Mouse (Mus musculus): ENCODE results near the gene Pde8a. TPM values are rescaled to one million over a fixed set of nuclear protein-coding genes. Genes with fewer than 3 reads are reported as not detected.
A peak's percentile ranks its signal among the peaks of the same experiment; 100 is the strongest.

Pde8a gene
- polyA plus RNA-seq, 1 experiment from 2014 or later, result 1.5 TPM

DNA sequence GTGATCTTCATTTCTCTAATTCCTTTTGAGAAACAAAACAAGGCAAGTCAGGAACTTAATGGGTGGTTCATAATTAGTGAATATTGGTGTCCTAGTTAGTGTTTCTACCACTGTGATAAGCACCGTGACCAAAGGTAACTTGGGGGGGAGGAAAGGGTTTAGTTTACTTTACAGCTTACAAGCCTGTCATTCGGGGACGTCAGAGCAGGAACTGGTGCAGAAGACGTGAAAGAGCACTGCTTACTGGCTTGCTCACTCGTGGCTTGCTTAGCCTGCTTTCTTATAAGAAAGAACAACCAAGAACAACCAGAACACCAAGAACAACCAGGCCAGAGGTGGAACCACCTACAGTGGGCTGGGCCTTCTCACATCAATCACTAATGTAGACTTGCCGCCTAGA is 65.6 kb downstream of the Pde8a start:
- DNase-seq (ENCODE audit: low spot score) (no peak), ATAC-seq (no peak)
- 88% methylated on average over 6 of the region's 6 CpGs for WGBS
- Histone ChIP-seq H3K27ac (ENCODE audit: low read depth, low read length) (no peak overlapping the region), H3K4me2 (ENCODE audit: low read length) (no peak overlapping the region), H3K9me3 (replicated peaks; ENCODE audit: control insufficient read depth, low read length) (no peaks in the 10 kb centered on the region), H3K4me3 (ENCODE audit: low read depth, low read length) (no peak overlapping the region), H3K9ac (ENCODE audit: low read length) (no peak overlapping the region), H3K27me3 (replicated peaks; ENCODE audit: control insufficient read depth, insufficient read depth, low read length) (no peaks in the 10 kb centered on the region), H3K36me3 (ENCODE audit: control insufficient read depth, insufficient read depth, low read length) (no peaks in the 10 kb centered on the region), H3K4me1 (ENCODE audit: control insufficient read depth, insufficient read depth, low read length) (no peaks in the 10 kb centered on the region)

DNA sequence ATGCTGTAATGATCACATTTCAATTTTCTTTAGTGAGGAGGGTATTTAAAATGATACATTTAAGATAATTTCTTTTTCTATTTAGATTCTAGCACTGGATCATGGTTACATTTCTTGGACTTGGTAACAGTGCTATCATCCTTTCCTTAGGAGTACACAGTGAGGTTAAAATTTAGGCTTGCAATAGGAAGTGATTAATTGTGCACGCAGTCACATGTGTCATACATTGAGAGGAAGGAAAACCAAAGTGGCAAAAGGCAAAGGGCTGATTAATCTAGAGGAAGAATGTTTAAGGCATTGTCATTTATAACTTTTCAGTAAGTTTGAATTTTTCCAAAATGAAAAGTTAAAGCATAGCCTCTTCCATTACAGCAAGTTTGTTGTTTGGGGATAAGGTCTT is 67.8 kb downstream of the Pde8a start:
- WGBS, result 96% methylated on average over 1 of the region's 1 CpGs
- no peak overlapping the region for H3K27ac ChIP-seq (ENCODE audit: low read depth, low read length)
- DNase-seq (ENCODE audit: low spot score) (no peak), ATAC-seq (no peak)
- H3K9ac ChIP-seq (ENCODE audit: low read length), result no peak overlapping the region
- H3K27me3 ChIP-seq (replicated peaks; ENCODE audit: control insufficient read depth, insufficient read depth, low read length), result no peaks in the 10 kb centered on the region
- H3K4me1 ChIP-seq (ENCODE audit: control insufficient read depth, insufficient read depth, low read length), result no peaks in the 10 kb centered on the region
- H3K4me2 ChIP-seq (ENCODE audit: low read length), result no peak overlapping the region
- H3K36me3 ChIP-seq (ENCODE audit: control insufficient read depth, insufficient read depth, low read length), result no peaks in the 10 kb centered on the region
- no peak overlapping the region for H3K4me3 ChIP-seq (ENCODE audit: low read depth, low read length)
- H3K9me3 ChIP-seq (replicated peaks; ENCODE audit: control insufficient read depth, low read length), result no peaks in the 10 kb centered on the region

DNA sequence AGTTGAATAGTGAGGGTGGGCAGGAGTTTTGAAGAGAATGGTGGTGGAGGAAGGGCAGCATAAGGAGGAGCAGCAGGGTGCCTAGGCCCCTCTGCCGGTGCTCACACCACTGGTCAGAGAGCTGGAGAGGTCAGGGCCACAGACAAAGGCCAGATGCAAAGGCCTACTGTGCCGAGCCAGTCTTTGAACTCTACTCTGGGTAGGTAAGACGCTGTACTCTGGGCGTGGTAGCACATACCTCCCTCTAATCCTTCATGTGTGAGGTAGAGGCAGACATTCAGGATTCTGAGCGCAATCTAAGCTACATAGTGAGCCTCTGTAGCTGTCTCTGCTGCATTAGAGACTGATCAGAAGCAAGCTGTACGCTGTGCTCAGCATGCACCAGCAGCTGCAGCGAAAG is 73.1 kb downstream of the Pde8a start:
- H3K4me3 ChIP-seq (ENCODE audit: low read depth, low read length), result no peak overlapping the region
- WGBS, result 37% methylated on average over 7 of the region's 7 CpGs

DNA sequence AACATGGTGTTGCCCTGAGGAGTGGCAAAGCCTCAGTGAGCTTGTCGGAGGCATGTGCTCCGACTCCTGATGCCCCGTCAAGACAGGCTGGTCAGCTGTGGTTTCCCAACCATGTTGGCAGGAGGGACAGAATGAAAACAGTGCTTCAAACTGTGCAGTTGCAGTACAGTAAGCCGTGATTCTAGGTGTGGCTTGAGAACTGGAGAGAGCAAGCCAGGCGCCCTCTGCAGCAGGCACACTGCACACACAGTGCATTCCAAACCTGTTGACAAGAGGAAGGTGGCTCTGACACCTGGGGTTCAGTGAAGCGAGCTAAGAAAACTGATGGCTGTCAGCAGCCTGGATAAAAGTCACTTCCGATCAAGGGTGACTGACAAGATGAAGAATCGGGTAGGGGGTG is 73.5 kb downstream of the Pde8a start:
- H3K9me3 ChIP-seq (replicated peaks; ENCODE audit: control insufficient read depth, low read length), result no peaks in the 10 kb centered on the region
- H3K4me3 ChIP-seq (ENCODE audit: low read depth, low read length), result no peak overlapping the region
- DNase-seq (ENCODE audit: low spot score) (no peak), ATAC-seq (no peak)
- H3K9ac ChIP-seq (ENCODE audit: low read length), result no peak overlapping the region
- H3K4me1 ChIP-seq (ENCODE audit: control insufficient read depth, insufficient read depth, low read length), result no peaks in the 10 kb centered on the region
- H3K36me3 ChIP-seq (ENCODE audit: control insufficient read depth, insufficient read depth, low read length), result no peaks in the 10 kb centered on the region
- no peak overlapping the region for H3K4me2 ChIP-seq (ENCODE audit: low read length)
- no peak overlapping the region for H3K27ac ChIP-seq (ENCODE audit: low read depth, low read length)
- 71% methylated on average over 8 of the region's 8 CpGs for WGBS
- H3K27me3 ChIP-seq (replicated peaks; ENCODE audit: control insufficient read depth, insufficient read depth, low read length), result no peaks in the 10 kb centered on the region

More for the DNA sequence above, 73.1 kb downstream of the Pde8a start:
- no peak for ATAC-seq
- Histone ChIP-seq H3K27me3 (replicated peaks; ENCODE audit: control insufficient read depth, insufficient read depth, low read length) (no peaks in the 10 kb centered on the region), H3K9me3 (replicated peaks; ENCODE audit: control insufficient read depth, low read length) (no peaks in the 10 kb centered on the region), H3K9ac (ENCODE audit: low read length) (no peak overlapping the region), H3K36me3 (ENCODE audit: control insufficient read depth, insufficient read depth, low read length) (no peaks in the 10 kb centered on the region), H3K4me1 (ENCODE audit: control insufficient read depth, insufficient read depth, low read length) (no peaks in the 10 kb centered on the region), H3K27ac (ENCODE audit: low read depth, low read length) (no peak overlapping the region), H3K4me2 (ENCODE audit: low read length) (no peak overlapping the region)
- DNase-seq (ENCODE audit: low spot score), result no peak

DNA sequence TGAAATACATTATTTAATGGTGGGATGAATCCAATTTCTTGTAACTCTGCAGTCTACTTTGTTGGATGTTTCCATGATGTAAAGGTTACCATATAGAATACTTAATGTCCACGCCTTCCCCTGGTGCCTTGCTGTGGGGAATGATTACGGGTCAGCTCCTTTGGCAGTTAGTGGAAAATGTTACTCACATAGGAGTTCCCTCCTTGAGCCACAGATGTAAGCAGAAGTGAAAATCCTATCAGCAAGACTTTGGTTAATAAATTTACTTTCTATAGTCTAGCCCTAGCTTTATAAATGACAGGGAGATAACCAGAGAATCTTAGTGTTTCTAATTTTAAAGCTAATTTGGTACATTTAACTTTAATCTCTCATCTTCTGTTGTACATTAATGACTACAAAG is 81.8 kb downstream of the Pde8a start:
- no peaks in the 10 kb centered on the region for H3K36me3 ChIP-seq (ENCODE audit: control insufficient read depth, insufficient read depth, low read length)
- ATAC-seq (no peak), DNase-seq (ENCODE audit: low spot score) (no peak)
- H3K4me3 ChIP-seq (ENCODE audit: low read depth, low read length), result no peak overlapping the region
- H3K4me1 ChIP-seq (ENCODE audit: control insufficient read depth, insufficient read depth, low read length), result no peaks in the 10 kb centered on the region
- no peaks in the 10 kb centered on the region for H3K27me3 ChIP-seq (replicated peaks; ENCODE audit: control insufficient read depth, insufficient read depth, low read length)
- no peaks in the 10 kb centered on the region for H3K9me3 ChIP-seq (replicated peaks; ENCODE audit: control insufficient read depth, low read length)
- no peak overlapping the region for H3K27ac ChIP-seq (ENCODE audit: low read depth, low read length)
- 93% methylated on average over 2 of the region's 2 CpGs for WGBS
- H3K4me2 ChIP-seq (ENCODE audit: low read length), result no peak overlapping the region
- H3K9ac ChIP-seq (ENCODE audit: low read length), result no peak overlapping the region

DNA sequence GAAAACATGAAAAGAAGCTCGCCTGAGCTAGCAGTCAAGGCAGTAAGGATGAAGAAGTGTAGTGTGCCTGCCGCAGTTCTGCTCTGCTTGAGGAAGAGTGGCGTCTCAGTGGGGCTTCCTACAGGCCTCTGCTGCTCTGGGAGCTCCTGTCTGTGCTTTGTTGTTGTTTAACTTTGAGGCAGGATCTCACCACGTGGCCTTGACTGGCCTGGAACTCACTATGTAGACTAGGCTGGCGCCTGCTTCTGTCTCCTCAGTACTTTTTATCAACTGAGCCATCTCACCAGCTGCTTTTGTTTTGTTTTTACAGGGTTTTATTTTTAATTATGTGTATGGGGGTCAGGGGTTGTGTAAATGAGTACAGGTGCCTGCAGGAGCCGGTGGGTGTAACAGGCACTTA is 84.8 kb downstream of the Pde8a start:
- DNase-seq (ENCODE audit: low spot score) (no peak), ATAC-seq (no peak)
- Histone ChIP-seq H3K4me3 (ENCODE audit: low read depth, low read length) (no peak overlapping the region), H3K9ac (ENCODE audit: low read length) (no peak overlapping the region), H3K27ac (ENCODE audit: low read depth, low read length) (no peak overlapping the region), H3K4me1 (ENCODE audit: control insufficient read depth, insufficient read depth, low read length) (no peaks in the 10 kb centered on the region), H3K4me2 (ENCODE audit: low read length) (no peak overlapping the region), H3K27me3 (replicated peaks; ENCODE audit: control insufficient read depth, insufficient read depth, low read length) (no peaks in the 10 kb centered on the region), H3K36me3 (ENCODE audit: control insufficient read depth, insufficient read depth, low read length) (no peaks in the 10 kb centered on the region), H3K9me3 (replicated peaks; ENCODE audit: control insufficient read depth, low read length) (no peaks in the 10 kb centered on the region)
- 47% methylated on average over 6 of the region's 6 CpGs for WGBS

DNA sequence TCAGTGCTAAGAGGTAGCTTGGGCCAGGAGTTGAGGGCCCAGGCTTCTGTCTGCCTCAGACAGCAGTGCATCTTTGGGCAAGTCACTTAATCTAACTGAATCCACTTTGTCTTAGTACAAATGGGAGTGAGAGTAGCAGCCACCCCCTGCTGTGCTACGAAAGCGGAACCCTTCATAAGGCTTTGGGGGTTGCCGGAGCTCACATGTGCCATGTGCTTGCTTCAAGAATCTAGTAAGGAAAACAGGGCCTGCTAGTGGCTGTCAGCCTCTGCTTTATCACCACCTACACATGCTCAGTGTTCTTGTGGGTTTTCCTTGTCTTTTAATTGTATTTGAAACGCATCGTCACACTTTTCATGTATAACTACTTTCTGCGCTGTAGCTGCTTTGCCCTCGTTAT is 87.9 kb downstream of the Pde8a start:
- DNase-seq (ENCODE audit: low spot score) (peak; percentile 16), ATAC-seq (no peak)
- Histone ChIP-seq H3K27ac (ENCODE audit: low read depth, low read length) (no peak overlapping the region), H3K9ac (ENCODE audit: low read length) (no peak overlapping the region), H3K4me1 (ENCODE audit: control insufficient read depth, insufficient read depth, low read length) (no peaks in the 10 kb centered on the region), H3K36me3 (ENCODE audit: control insufficient read depth, insufficient read depth, low read length) (no peaks in the 10 kb centered on the region), H3K27me3 (replicated peaks; ENCODE audit: control insufficient read depth, insufficient read depth, low read length) (no peaks in the 10 kb centered on the region), H3K4me3 (ENCODE audit: low read depth, low read length) (no peak overlapping the region), H3K4me2 (ENCODE audit: low read length) (no peak overlapping the region), H3K9me3 (replicated peaks; ENCODE audit: control insufficient read depth, low read length) (no peaks in the 10 kb centered on the region)
- WGBS, result 33% methylated on average over 7 of the region's 7 CpGs

DNA sequence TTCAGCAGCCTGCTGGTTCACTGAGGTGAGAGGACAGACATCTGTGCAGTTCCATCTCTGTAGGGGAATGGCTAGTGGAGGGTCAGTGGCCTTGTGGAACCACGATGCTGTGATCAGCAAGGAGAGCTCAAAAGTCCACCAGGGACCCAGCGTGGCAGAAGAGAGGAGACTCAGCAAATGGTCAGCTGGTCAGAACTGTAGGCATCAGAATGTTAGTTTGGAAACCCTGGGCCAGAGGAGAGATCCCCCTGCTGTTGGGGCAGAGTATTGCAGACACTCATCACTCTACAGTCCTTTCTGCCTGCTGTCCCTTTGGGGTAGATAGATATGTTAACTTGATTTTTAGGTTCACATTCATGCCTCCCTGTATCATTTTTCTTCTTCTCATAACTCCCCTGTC is 90.3 kb downstream of the Pde8a start:
- no peaks in the 10 kb centered on the region for H3K36me3 ChIP-seq (ENCODE audit: control insufficient read depth, insufficient read depth, low read length)
- WGBS, result 88% methylated on average over 2 of the region's 2 CpGs

DNA sequence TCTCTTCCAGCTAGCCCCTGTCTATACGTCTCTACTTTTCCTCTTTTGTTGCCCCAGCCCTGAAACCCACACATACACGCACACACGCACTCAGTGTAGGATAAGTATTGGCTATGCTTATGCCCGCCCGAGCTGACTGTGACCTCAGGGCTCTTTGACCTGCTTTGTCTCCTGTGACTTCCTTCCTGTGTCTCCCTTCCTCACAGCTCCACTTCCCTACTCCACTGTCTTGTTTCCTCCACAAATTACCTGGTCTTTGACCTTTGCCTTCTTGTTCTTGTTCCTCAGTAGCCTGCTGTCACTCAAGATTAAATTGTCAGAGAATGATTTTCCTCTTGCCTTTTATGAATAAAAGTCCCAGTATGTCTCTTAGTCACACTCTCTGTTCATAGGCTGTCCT is 90.7 kb downstream of the Pde8a start:
- Histone ChIP-seq H3K27me3 (replicated peaks; ENCODE audit: control insufficient read depth, insufficient read depth, low read length) (no peaks in the 10 kb centered on the region), H3K9me3 (replicated peaks; ENCODE audit: control insufficient read depth, low read length) (no peaks in the 10 kb centered on the region), H3K4me1 (ENCODE audit: control insufficient read depth, insufficient read depth, low read length) (no peaks in the 10 kb centered on the region), H3K27ac (ENCODE audit: low read depth, low read length) (no peak overlapping the region), H3K36me3 (ENCODE audit: control insufficient read depth, insufficient read depth, low read length) (no peaks in the 10 kb centered on the region), H3K4me2 (ENCODE audit: low read length) (no peak overlapping the region), H3K4me3 (ENCODE audit: low read depth, low read length) (no peak overlapping the region), H3K9ac (ENCODE audit: low read length) (no peak overlapping the region)
- 83% methylated on average over 5 of the region's 5 CpGs for WGBS
- DNase-seq (ENCODE audit: low spot score) (no peak), ATAC-seq (no peak)

More for the DNA sequence above, 90.3 kb downstream of the Pde8a start:
- H3K4me2 ChIP-seq (ENCODE audit: low read length), result no peak overlapping the region
- H3K27ac ChIP-seq (ENCODE audit: low read depth, low read length), result no peak overlapping the region
- no peak overlapping the region for H3K9ac ChIP-seq (ENCODE audit: low read length)
- ATAC-seq, result no peak
- H3K9me3 ChIP-seq (replicated peaks; ENCODE audit: control insufficient read depth, low read length), result no peaks in the 10 kb centered on the region
- H3K4me3 ChIP-seq (ENCODE audit: low read depth, low read length), result no peak overlapping the region
- H3K27me3 ChIP-seq (replicated peaks; ENCODE audit: control insufficient read depth, insufficient read depth, low read length), result no peaks in the 10 kb centered on the region
- H3K4me1 ChIP-seq (ENCODE audit: control insufficient read depth, insufficient read depth, low read length), result no peaks in the 10 kb centered on the region
- DNase-seq (ENCODE audit: low spot score), result no peak

DNA sequence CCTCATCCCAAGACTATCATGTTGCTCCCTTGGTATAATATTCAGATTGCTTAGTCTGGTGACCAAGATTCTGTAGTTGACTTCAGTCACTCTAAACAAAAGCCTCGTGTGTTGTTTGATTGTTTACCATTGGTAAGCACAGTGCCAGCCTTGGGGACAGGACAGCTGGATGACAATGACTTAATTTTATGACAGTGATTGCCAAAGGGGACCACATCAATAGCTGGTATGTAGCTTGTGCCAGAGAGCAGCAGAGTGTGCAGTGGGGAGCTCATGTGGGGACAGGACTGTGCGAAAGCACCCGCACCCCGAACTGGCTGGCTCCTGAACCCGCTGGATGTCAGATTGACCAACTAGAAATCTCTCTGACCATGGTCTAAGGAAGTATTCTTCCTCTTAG is 91.3 kb downstream of the Pde8a start:
- Histone ChIP-seq H3K27me3 (replicated peaks; ENCODE audit: control insufficient read depth, insufficient read depth, low read length) (no peaks in the 10 kb centered on the region), H3K4me2 (ENCODE audit: low read length) (no peak overlapping the region), H3K9me3 (replicated peaks; ENCODE audit: control insufficient read depth, low read length) (no peaks in the 10 kb centered on the region), H3K4me3 (ENCODE audit: low read depth, low read length) (no peak overlapping the region), H3K9ac (ENCODE audit: low read length) (no peak overlapping the region), H3K36me3 (ENCODE audit: control insufficient read depth, insufficient read depth, low read length) (no peaks in the 10 kb centered on the region), H3K27ac (ENCODE audit: low read depth, low read length) (no peak overlapping the region), H3K4me1 (ENCODE audit: control insufficient read depth, insufficient read depth, low read length) (no peaks in the 10 kb centered on the region)
- DNase-seq (ENCODE audit: low spot score) (no peak), ATAC-seq (no peak)
- WGBS, result 91% methylated on average over 5 of the region's 5 CpGs

All from forebrain, embryonic 14.5 days (tissue).